Mouse (Mus musculus): ENCODE measurements around the gene Eif1ad.

The Eif1ad gene

DNA sequence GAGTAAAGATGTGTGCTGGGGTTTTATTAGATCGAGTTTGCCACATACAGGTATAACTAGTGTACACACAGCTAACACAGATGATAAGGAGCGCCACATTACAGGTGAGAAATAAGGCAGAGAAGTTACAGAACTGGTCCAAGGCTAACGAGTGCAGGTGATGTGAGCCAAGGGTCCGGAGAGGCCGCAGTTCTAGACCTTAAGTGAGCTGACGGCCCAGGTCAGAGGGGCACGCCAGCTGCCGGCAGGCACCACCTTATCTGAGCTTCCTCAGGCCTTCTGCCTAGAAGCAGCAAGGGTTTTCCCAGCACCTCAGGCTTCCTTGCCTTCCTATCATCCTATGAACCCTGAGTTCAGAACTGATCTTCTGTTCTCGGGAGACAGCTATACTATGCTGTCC, 53.1 kb downstream of the Eif1ad start:
- in situ Hi-C loops (cut with MboI): no loop called here

DNA sequence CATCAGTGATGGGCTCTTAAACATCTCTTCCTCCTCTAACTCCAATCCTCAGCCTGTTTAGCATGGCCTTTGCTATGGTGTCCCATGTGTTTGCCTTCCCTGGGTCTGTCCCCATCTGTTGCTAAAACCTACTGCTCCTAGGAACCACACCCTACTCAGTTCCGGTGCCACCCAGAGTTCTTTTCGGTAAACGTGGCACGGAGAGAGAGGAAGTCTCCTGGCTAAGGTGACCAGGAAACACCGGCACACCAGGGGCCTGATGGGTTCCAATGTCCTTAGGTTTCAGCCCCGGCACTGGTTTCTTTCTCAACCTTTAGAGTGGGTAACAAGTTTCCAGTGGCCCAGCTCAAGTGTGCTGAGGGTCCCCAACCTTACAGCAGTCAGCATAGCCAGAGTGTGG, 54.0 kb downstream of the Eif1ad start:
- in situ Hi-C loops (cut with MboI): no loop called here

Measured in mature B cell (primary cell).